Mouse (Mus musculus) spleen, adult 12 weeks (tissue): ENCODE results near the gene Kxd1.
"Not testable (repeated sequence)": the region's sequence is repeated elsewhere in the genome, so short reads cannot be mapped to it uniquely, and the experiment has no call there.

Experiments
- DNase-seq: peaks from one replicate; pipeline ENCODE4 v3.0.0; 2022; ENCODE audit warnings: low spot score

Gene Kxd1

DNA sequence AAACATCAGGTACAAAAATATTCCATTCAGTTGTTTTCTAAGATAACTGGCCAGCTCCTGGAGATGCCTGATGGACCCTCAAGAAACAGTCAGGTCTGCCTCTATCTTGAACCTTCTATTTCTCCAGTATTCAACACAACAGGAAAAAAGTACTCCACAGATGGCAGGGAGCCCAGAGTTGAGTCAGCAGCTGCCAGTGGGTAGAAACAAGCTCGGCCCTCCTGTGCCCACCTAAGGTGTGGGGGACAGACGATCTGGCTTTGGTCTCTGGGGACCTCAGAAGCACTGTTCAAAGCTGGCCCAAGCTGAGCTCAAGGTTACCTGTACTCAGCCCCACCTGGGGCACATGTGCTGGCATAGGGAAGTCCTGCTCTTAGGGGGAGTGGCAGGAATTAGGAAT, 14.3 kb downstream of the Kxd1 start:
- DNase-seq: no peak

DNA sequence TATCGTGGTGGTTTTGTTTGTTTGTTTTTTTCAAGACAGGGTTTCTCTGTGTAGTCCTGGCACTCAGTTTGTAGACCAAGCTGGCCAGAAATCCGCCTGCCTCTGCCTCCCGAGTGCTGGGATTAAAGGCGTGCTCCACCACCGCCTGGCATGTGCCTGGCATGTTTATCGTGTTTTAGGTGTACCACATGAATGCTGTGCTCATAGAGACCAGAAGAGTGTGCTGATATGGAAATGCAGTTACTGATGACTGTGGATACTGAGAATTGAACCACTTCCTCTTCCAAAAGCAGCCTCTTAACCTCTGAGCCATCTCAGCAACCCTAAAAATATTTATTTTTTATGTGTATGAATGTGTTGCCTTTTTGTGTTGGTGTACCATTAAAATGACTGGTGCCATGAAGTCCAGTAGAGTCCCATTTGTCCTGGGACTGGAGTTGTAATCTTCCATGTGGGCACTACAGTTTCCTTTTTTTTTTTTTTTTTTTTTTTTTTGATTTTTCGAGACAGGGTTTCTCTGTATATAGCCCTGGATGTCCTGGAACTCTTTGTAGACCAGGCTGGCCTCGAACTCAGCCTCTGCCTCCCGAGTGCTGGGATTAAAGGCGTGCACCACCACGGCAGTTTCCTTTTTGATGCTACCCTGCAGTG, 15.4 kb downstream of the Kxd1 start:
- no peak for DNase-seq

- no peak for DNase-seq
Observed at GRCm38 (mm10) chr8:70511770-70512169, 16.0 kb downstream of the Kxd1 start.

DNA sequence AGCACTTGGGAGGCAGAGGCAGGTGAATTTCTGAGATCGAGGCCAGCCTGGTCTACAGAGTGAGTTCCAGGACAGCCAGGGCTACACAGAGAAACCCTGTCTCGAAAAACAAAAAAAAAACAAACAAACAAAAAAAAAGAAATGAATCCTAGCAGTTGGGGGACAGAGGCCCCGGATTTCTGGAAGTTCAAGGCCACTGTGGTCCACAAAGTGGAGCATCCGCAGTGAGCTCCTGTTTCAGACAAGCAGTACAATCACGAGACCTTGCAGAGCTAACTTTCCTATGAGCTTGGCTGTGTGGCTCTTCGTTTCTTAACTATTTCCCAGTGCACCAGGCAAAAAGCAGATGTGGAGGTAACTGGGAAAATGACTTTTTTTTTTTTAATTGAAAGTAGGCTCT, 16.6 kb downstream of the Kxd1 start:
- not testable (repeated sequence) for DNase-seq

DNA sequence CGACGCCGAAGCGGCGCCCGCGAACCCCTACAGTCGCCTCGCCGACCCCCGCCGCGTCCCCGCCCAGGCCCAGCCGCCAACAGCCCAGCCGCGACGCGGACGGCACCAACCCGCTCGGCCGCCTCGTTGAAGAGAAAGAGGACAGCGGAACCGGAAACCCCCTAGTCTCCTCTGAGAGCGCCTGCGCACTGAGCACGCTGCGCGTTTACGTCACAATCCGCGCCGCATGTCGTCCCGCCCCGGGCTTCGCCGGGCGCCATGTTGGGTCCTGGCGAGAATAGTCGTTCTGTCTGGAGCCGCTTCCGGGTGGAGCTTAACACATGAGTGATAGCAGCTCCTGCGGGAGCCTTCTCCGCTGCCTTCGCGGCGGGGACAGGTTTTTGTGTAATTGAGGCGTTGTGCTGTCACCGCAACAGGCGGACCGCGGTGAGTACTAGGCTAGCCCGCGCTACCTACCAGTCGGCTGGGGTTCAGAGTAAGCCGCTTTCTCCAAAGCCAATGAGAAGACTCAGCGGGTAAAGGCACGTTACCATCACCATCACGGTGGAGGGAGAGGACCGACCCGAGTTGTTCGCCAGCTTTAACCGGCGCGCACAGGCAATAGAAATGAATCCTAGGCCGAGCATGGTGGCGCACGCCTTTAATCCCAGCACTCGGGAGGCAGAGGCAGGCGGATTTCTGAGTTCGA, 17.4 kb downstream of the Kxd1 start, which contains the start of gene Uba52:
Gene Uba52, minus strand, starts transcription at position 574 of the 688 bp plus-strand sequence.
- peak; percentile 95 for DNase-seq

- no peak for DNase-seq
Observed at GRCm38 (mm10) chr8:70509281-70509952, 18.3 kb downstream of the Kxd1 start.

DNA sequence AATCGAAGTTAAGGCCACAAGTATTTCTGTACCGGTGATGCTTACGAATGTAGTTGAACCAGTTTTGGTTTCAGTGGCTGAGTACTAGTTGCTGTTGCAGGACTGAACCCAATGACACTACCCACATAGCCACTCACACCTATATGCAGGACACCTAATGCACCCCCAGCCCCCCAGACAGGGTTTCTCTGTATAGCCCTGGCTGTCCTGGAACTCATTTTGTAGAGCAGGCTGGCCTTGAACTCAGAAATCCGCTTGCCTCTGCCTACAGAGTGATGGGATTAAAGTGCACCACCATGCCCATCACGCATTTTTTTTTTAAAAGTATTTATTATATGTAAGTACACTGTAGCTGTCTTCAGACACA, 20.7 kb downstream of the Kxd1 start:
- no peak for DNase-seq

DNA sequence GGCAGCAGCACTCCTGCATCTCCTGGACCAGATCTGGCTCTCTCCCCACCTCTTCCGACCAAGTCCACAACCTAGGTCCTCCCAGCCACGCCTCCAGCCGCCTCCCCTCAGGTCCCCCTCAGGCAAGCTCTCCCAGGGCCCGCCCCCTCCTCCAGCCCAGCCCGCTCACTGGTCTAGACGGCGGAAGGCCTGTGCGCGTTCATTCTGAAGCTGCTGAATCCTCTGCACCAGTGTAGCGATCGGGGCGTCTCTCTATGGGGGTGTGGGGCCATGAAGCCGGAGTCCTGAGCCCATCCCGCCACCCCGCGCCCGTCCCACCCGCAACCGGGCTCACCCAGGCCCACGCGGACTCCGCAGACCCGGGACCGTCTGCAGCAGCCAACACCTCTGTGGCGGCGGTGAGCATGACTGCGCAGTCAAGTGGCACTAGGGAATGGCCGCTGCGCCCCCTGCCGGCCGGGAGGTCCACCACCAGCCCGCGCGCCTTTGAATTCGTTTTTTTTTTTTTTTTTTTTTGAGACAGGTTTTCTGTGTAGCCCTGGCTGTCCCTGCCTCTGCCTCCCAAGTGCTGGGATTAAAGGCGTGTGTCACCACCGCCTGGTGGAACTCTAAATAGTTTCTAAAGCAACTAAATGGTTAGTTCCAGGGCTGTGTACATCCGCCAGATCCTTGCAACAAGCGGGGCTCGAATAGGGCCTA, 21.3 kb downstream of the Kxd1 start, which contains the start of gene Rex1bd:
Gene Rex1bd, minus strand, starts transcription at position 425 of the 699 bp plus-strand sequence.
- DNase-seq: peak; percentile 89

- DNase-seq: no peak
Observed at GRCm38 (mm10) chr8:70505698-70506327, 21.9 kb downstream of the Kxd1 start.

- peak; percentile 76 for DNase-seq
Observed at GRCm38 (mm10) chr8:70504851-70505250, 22.9 kb downstream of the Kxd1 start.

GRCm38 (mm10) chr8:70504291-70504716, 23.5 kb downstream of the Kxd1 start:
- DNase-seq: no peak

DNA sequence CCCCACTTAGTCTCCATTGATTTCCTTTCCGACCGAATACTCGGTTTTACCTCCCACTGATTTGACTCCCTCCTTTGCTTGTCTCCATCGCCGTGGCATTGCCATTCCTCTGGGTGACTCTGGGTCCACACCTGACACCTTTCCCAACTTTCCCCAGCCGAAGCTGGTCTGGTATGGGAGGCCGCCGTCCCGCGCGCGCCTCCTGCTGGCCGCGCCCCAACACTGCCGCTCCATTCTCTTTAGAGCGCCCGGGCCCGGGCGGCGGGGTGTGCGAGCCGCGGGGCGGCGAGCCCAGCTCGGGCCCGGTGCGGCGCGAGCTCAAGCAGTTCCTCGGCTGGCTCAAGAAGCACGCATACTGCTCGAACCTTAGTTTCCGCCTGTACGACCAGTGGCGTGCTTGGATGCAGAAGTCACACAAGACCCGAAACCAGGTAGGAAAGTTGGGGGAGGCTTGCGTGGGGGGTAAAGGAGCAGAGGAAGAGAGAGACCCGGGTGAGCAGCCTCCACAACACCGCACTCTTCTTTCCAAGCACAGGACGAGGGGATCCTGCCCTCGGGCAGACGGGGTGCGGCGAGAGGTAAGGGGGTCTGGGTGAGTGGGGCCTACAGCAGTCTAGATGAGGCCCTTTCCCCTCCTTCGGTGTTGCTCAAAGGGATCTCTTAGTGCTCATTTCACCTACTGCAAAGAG, 24.6 kb downstream of the Kxd1 start:
- DNase-seq: peak; percentile 56

- no peak for DNase-seq
Observed at GRCm38 (mm10) chr8:70502540-70502939, 25.2 kb downstream of the Kxd1 start.

GRCm38 (mm10) chr8:70501820-70502529, 25.8 kb downstream of the Kxd1 start:
- DNase-seq: no peak

DNA sequence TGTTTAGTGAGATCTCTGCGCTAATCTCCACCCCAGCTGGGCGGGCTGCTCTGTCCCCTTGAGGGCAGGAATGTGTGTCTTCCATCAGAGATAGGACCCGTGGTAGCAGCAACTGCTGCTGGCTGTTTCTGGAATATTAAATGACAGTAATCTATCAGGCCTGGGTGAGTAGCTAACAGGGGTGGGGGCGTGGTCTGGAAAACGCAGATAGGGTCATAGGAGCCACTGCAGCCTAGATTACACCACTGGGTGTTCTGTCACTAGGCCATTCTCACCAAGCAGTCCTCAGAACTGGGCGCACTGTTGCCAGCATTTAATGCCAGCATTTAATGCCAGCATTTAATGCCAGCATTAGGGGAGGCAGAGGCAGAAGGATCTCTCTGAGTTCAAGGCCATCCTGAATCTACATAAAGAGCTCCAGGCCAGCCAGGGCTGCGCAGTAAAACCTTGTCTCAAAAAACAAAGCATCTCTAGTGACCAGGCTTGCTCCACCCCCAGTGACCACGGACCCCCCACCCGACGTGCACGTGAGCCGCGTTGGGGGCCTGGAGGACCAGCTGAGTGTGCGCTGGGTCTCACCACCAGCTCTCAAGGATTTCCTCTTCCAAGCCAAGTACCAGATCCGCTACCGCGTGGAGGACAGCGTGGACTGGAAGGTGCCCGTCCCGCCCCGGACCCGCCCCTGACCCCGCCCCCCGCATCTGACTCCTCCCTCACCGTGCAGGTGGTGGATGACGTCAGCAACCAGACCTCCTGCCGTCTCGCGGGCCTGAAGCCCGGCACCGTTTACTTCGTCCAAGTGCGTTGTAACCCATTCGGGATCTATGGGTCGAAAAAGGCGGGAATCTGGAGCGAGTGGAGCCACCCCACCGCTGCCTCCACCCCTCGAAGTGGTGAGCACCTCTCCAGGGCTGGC, 27.1 kb downstream of the Kxd1 start:
- no peak for DNase-seq

DNA sequence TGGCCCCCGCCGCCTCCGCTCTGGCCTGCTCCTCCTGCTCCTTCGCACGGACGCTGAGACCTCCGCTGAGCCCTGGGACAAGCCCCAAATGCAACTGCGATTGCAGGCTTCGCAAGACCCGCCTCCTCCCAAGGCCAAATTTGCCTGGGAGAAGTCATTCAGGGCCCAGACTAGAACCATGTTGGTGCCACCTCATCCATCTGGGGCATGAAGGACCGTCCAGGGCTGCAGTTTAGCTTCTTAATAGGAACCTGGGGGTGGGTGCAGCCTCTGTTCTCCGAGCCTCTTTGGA, 32.0 kb downstream of the Kxd1 start:
- no peak for DNase-seq

- DNase-seq: no peak
Observed at GRCm38 (mm10) chr8:70495001-70495770, 32.6 kb downstream of the Kxd1 start.

DNA sequence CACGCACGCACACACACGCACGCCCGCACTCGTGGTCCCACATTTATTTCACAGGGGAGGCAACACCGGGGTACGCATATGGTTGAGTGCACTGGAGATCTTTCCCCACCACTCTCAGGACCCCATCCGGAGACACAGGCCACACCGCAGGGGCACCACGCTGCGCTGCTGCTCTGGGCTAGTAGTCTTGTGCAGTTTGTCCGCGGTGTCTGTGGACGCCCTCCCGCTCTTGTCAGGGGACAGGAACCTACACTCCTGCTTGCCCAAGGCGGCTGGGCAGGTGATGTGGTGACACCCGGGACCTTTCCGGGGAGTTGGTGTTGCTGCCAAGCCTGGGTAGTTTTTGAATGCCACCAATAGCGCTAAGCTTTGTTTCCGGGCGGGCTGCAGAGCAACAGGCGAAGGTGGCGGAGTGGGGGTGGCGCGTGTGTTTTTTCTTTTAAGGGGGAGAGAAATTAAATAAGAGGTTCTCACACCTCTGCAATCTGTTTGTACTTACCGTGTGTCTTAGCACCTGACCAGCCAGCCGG, 33.3 kb downstream of the Kxd1 start:
- no peak for DNase-seq
